Mouse (Mus musculus) heart, embryonic 11.5 days (tissue): ENCODE measurements at regions not wholly inside any gene's neighbourhood (a gene's known extent, or its start where the extent isn't known, plus 50 kb on each side); places are given as distances from the start of the nearest gene placed in this dataset.

Source experiments
- ATAC-seq: fragments of 200-750 bp; cut with Nextera tagmentation; replicated peaks from 2 replicates; pipeline ENCODE4 v1.8.0; 2017; ENCODE audit warnings: moderate library complexity; ENCODE audit not compliant: insufficient number of reproducible peaks, low FRiP score, low TSS enrichment
- H3K27ac ChIP-seq: fragments of 300-500 bp; sonication (generic); 2 replicates; pipeline ENCODE4 v1.5.1; 2014; ENCODE audit warnings: mild to moderate bottlenecking, low read depth, low read length
- H3K27me3 ChIP-seq: fragments of 300-500 bp; sonication (generic); 2 replicates; pipeline ENCODE4 v1.6.1; 2014; ENCODE audit warnings: mild to moderate bottlenecking, low read length, mixed read lengths; ENCODE audit not compliant: control insufficient read depth, insufficient read depth
- H3K36me3 ChIP-seq: fragments of 300-500 bp; sonication (generic); 2 replicates; pipeline ENCODE4 v1.6.1; 2014; ENCODE audit warnings: mild to moderate bottlenecking, low read length, moderate library complexity, mixed read lengths; ENCODE audit not compliant: control insufficient read depth, insufficient read depth
- H3K4me1 ChIP-seq: fragments of 300-500 bp; sonication (generic); 2 replicates; pipeline ENCODE4 v1.6.1; 2014; ENCODE audit warnings: low read length; ENCODE audit not compliant: control insufficient read depth, insufficient read depth
- H3K4me2 ChIP-seq: fragments of 300-500 bp; sonication (generic); 2 replicates; pipeline ENCODE4 v1.6.1; 2014; ENCODE audit warnings: mild to moderate bottlenecking, moderate library complexity
- H3K4me3 ChIP-seq: fragments of 300-500 bp; sonication (generic); 2 replicates; pipeline ENCODE4 v1.5.1; 2014; ENCODE audit warnings: low read depth, low read length
- H3K9ac ChIP-seq: fragments of 300-500 bp; sonication (generic); 2 replicates; pipeline ENCODE4 v1.6.1; 2014; ENCODE audit warnings: mild to moderate bottlenecking, low read depth, low read length, moderate library complexity
- H3K9me3 ChIP-seq: fragments of 300-500 bp; sonication (generic); replicated peaks from 2 replicates; pipeline ENCODE4 v1.6.1; 2016; ENCODE audit warnings: low read length; ENCODE audit not compliant: control insufficient read depth
- WGBS: fragments of 180-500 bp; shearing (Covaris S2); extraction: QIAGEN DNeasy Blood & Tissue Kit; methylation state at CpG from one replicate; pipeline ENCODE4 v1.1.7; 2014; ENCODE audit not compliant: insufficient replicate concordance; 5-methylcytosine and 5-hydroxymethylcytosine counted together

DNA sequence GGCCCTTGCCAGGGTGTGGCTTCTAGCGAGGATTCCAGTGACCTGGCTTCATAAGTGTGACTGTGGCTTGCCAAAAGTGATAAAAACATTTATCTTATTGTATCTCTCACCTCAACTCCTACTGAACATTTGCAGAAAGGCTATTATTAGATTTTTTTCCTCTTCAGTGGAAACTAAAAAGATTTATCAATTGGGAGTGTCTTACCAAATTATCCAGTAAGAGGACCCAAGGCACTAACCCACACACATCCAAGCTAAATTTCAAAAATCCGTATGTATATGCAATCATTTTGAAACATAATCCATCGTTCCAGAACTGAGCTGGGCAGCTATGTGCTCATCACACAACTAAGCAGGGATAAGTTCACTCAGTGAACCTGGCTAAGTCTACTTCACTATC, 136.3 kb downstream of the Fam76b start:
- H3K27me3 ChIP-seq: no peaks in the 10 kb centered on the region
- H3K36me3 ChIP-seq: no peaks in the 10 kb centered on the region
- ATAC-seq: no peak
- 68% methylated on average over 3 of the region's 3 CpGs for WGBS
- no peak overlapping the region for H3K4me2 ChIP-seq
- 0 out of 2 replicates have a peak, but pooled peaks cover 2% of the 10 kb centered on the region for H3K4me1 ChIP-seq
- H3K27ac ChIP-seq: no peak overlapping the region
- no peaks in the 10 kb centered on the region for H3K9me3 ChIP-seq
- H3K9ac ChIP-seq: no peak overlapping the region
- H3K4me3 ChIP-seq: no peak overlapping the region

DNA sequence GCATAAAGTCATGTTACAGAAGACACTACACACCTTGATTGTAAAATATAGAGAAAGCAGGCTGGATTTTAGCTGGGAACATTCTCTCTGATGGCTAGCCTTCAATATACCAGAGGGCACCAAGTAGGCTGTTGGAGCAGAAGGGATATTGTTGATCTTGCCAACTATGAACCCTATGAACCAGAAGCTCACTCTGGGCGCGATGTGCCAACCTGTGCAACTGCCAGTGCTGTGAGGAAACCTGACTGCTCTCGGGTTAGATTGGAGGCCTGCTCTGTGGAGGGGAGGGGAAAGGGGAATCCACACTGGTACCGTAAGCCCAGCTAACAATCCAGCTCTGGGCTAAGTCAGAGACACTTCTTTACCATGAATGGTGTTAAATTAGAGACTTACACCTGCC, 136.7 kb downstream of the Fam76b start:
- Histone ChIP-seq H3K27me3 (no peaks in the 10 kb centered on the region), H3K4me3 (no peak overlapping the region), H3K27ac (no peak overlapping the region), H3K36me3 (no peaks in the 10 kb centered on the region), H3K4me1 (0 out of 2 replicates have a peak, but pooled peaks cover 2% of the 10 kb centered on the region), H3K9ac (no peak overlapping the region), H3K4me2 (no peak overlapping the region), H3K9me3 (no peaks in the 10 kb centered on the region)
- 86% methylated on average over 4 of the region's 4 CpGs for WGBS
- no peak for ATAC-seq

DNA sequence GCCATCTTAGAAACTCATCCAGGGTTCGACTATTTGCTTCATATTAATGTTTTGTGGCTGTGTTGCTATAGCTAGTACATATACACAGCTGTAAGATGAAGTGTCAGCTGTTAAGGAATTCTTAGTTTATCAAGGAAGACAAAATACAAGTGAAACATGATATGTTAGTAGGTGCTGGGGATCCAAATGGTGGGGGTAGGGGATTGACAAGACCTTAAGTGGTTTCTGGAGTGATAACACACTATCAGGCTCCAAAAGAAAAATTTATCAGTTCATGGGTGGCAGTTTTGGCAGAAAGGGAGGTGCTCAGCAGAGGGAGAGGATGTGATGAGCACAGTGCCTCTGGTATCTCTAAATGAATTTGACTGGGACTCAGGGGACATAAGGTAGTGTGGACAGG, 138.7 kb downstream of the Fam76b start:
- H3K4me2 ChIP-seq: no peak overlapping the region
- no peak overlapping the region for H3K9ac ChIP-seq
- H3K9me3 ChIP-seq: no peaks in the 10 kb centered on the region
- no peak for ATAC-seq
- no peak overlapping the region for H3K27ac ChIP-seq
- no peaks in the 10 kb centered on the region for H3K36me3 ChIP-seq
- no peak overlapping the region for H3K4me3 ChIP-seq
- no peaks in the 10 kb centered on the region for H3K27me3 ChIP-seq
- WGBS: 79% methylated on average over 1 of the region's 1 CpGs
- 0 out of 2 replicates have a peak, but pooled peaks cover 2% of the 10 kb centered on the region for H3K4me1 ChIP-seq

DNA sequence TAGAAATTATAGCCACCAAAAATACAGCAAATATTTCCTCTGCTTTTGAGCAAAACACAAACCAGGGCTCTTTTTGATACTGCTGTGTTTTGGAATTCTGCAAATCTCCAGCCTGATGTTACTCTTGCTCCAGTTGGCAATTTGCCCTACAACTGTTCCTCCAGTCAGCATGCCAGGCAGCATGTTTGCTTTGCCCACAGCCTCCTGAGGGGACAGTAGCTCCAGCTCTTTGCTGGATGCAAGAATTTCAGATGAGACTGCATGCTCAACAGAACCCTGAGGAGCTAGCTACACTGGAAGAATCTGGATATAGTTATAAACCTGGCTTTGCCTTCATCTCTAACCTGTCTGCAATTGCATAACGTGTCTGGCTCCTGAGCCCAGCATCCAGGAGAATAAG, 141.7 kb downstream of the Fam76b start:
- H3K9ac ChIP-seq: no peak overlapping the region
- WGBS: 77% methylated on average over 1 of the region's 1 CpGs
- no peak for ATAC-seq
- no peak overlapping the region for H3K4me2 ChIP-seq
- no peaks in the 10 kb centered on the region for H3K4me1 ChIP-seq
- no peaks in the 10 kb centered on the region for H3K36me3 ChIP-seq
- no peaks in the 10 kb centered on the region for H3K9me3 ChIP-seq
- H3K27ac ChIP-seq: no peak overlapping the region
- no peaks in the 10 kb centered on the region for H3K27me3 ChIP-seq
- H3K4me3 ChIP-seq: no peak overlapping the region

DNA sequence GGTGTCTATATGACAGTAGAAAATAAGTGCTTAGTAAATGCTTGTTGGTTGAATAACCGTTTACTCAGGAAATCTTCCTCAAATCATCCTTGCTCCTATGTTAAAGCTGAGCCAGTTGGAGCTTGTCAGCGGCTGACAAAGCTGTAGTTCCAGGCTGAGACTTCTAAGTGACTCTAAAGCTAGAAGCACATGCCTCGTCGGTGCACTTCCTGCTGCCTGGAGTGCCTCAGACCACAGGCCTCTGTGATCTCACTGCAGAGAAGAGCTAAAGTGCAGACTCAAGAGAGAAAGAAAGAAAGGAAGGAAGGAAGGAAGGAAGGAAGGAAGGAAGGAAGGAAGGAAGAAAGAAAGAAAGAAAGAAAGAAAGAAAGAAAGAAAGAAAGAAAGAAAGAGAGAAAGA, 146.1 kb downstream of the Fam76b start:
- H3K4me1 ChIP-seq: no peaks in the 10 kb centered on the region
- H3K9ac ChIP-seq: no peak overlapping the region
- 60% methylated on average over 4 of the region's 4 CpGs for WGBS
- H3K9me3 ChIP-seq: no peaks in the 10 kb centered on the region
- H3K36me3 ChIP-seq: no peaks in the 10 kb centered on the region
- no peak overlapping the region for H3K27ac ChIP-seq
- ATAC-seq: no peak
- no peaks in the 10 kb centered on the region for H3K27me3 ChIP-seq
- no peak overlapping the region for H3K4me3 ChIP-seq
- no peak overlapping the region for H3K4me2 ChIP-seq

DNA sequence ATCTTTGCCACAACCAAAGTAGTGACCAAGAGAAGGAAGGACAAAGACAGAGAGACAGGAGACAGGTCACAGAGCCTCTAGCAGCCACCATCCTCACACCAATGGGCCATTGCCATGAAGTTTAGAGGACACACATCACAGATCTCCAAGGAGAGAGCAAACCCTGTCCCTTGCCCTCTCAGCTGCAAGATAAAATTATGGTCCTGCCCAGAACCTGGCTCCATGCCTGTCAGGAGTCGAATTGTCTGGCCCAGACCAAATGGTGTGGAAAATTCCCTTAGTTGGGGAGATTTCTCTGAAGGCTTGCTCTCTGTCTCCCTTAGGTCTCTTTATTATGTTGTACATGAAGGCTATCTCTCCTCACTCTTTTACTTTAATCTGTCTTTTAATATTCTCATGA, 147.4 kb downstream of the Fam76b start:
- 48% methylated on average over 1 of the region's 1 CpGs for WGBS
- Histone ChIP-seq H3K9ac (no peak overlapping the region), H3K27ac (no peak overlapping the region), H3K27me3 (no peaks in the 10 kb centered on the region; the same call in 1 of the 2 replicates), H3K4me2 (no peak overlapping the region), H3K36me3 (no peaks in the 10 kb centered on the region), H3K9me3 (no peaks in the 10 kb centered on the region), H3K4me3 (no peak overlapping the region), H3K4me1 (no peaks in the 10 kb centered on the region)
- no peak for ATAC-seq

DNA sequence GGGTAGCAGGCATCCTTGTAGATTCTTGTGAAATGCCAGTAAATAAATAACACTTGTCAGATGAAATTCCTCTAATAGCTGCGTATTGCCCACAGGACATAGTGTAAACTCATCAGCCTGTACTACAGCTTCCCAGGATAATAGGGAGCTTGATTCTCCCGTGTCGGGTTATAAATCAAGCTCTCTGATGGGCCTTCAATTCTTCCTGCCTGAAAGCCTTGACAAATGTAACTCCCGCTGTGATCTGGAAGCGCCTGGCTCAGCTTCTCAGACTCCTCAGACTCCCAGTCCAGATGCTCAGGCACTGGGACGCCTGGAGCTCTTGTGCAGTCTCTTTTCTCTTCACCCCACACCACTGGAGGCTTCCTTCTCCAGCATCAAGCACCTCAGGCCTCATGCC, 151.3 kb downstream of the Fam76b start:
- H3K4me1 ChIP-seq: no peaks in the 10 kb centered on the region
- no peak overlapping the region for H3K4me2 ChIP-seq
- H3K27me3 ChIP-seq: no peaks in the 10 kb centered on the region; the same call in 1 of the 2 replicates
- no peak overlapping the region for H3K9ac ChIP-seq
- no peaks in the 10 kb centered on the region for H3K9me3 ChIP-seq
- no peak overlapping the region for H3K4me3 ChIP-seq
- H3K27ac ChIP-seq: no peak overlapping the region
- WGBS: 59% methylated on average over 6 of the region's 6 CpGs
- no peaks in the 10 kb centered on the region for H3K36me3 ChIP-seq
- no peak for ATAC-seq

DNA sequence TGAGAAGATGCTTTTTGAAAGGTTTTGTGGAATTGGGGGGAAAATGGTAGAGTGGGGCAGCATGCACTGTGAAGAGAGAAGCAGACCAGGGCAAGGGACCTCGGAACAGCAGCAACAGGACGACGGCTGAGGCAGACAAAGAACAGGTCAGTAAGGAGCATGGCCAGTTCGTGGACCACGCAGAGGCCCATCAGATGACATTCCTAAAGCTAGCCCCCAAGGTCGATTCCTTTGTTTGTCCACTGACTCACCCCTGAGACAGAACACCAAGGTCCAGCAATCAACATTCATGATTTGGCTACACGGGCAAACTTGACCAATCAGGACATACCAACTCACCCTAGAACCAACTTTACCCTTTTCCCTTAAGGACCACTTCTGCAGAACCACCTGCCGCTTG, 160.0 kb downstream of the Fam76b start:
- ATAC-seq: no peak
- Histone ChIP-seq H3K4me1 (0 out of 2 replicates have a peak, but pooled peaks cover 4% of the 10 kb centered on the region), H3K4me2 (no peak overlapping the region), H3K36me3 (no peaks in the 10 kb centered on the region), H3K27ac (no peak overlapping the region), H3K9ac (no peak overlapping the region), H3K27me3 (no peaks in the 10 kb centered on the region), H3K4me3 (no peak overlapping the region), H3K9me3 (no peaks in the 10 kb centered on the region)
- WGBS: 79% methylated on average over 8 of the region's 8 CpGs

DNA sequence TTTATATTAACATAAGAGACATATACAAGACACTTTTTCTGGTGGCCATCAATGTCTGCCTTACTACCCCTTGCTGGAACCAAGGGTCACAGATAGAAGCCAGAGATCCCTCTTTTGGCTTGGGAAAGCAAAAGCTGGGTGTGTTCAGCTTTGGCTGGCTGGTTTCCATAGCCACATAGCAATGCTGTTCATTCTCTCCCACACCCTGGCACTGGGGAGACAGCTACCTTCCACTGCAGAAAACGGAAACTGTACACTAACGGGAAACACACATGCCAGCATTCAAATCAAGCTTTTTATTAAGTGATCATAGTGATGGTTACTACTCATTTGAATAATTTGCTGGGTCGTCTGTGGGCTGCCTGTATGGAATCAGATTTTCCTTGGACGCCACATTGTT, 161.4 kb downstream of the Fam76b start:
- no peak overlapping the region for H3K9ac ChIP-seq
- H3K27ac ChIP-seq: no peak overlapping the region
- no peak for ATAC-seq

More for the DNA sequence above, 161.4 kb downstream of the Fam76b start:
- 61% methylated on average over 4 of the region's 4 CpGs for WGBS
- Histone ChIP-seq H3K9me3 (no peaks in the 10 kb centered on the region), H3K36me3 (no peaks in the 10 kb centered on the region), H3K4me2 (no peak overlapping the region), H3K4me3 (no peak overlapping the region), H3K4me1 (0 out of 2 replicates have a peak, but pooled peaks cover 4% of the 10 kb centered on the region), H3K27me3 (no peaks in the 10 kb centered on the region)
